Comparison of ENCODE assay signal across 30 mouse cellular contexts in genomic region chr17:47383266-47383665, GRCm38 (mm10). TPM values are rescaled to one million over a fixed set of nuclear protein-coding genes. Genes with fewer than 3 reads are reported as not detected.
"Had no signal": no experiment of that assay in that cellular context is flagged by ENCODE, and none has a peak within 500 bp of the region (broad histone marks: within the 10 kb centered on the region; RNA-seq: fewer than 3 reads in every experiment).

No protein-coding gene starts in this region.

- H3K27ac ChIP-seq: limb, embryonic 12.5 days; limb, embryonic 15.5 days; liver, embryonic 14.5 days; lung, embryonic 15.5 days; midbrain, embryonic 10.5 days; midbrain, embryonic 13.5 days; neural tube, embryonic 13.5 days had no signal

- H3K4me2 ChIP-seq: limb, embryonic 12.5 days; limb, embryonic 15.5 days; lung, embryonic 15.5 days; midbrain, embryonic 13.5 days; neural tube, embryonic 13.5 days had no signal

- H3K4me3 ChIP-seq: limb, embryonic 12.5 days; limb, embryonic 15.5 days; lung, embryonic 15.5 days; megakaryocyte, embryonic 14.5 days; midbrain, embryonic 10.5 days; midbrain, embryonic 13.5 days; myocyte; neural tube, embryonic 13.5 days had no signal

- H3K9me3 ChIP-seq: limb, embryonic 15.5 days; neural tube, embryonic 13.5 days had no signal

- H3K9ac ChIP-seq: limb, embryonic 12.5 days; limb, embryonic 15.5 days; liver, embryonic 14.5 days; lung, embryonic 15.5 days; midbrain, embryonic 13.5 days; neural tube, embryonic 13.5 days had no signal

- H3K27me3 ChIP-seq: limb, embryonic 12.5 days; limb, embryonic 15.5 days; lung, embryonic 15.5 days; midbrain, embryonic 13.5 days; neural tube, embryonic 13.5 days had no signal

- ATAC-seq: midbrain, embryonic 13.5 days; midbrain, embryonic 16.5 days had no signal

- H3K4me1 ChIP-seq: limb, embryonic 12.5 days; limb, embryonic 15.5 days; lung, embryonic 15.5 days; megakaryocyte, embryonic 14.5 days; neural tube, embryonic 13.5 days had no signal

- DNase-seq: kidney, adult 18-20 months; kidney, adult 9 months; kidney, postnatal 14 days; kidney, postnatal 4 days; left cerebral cortex, postnatal 4 days; lung, postnatal 10 days; lung, postnatal 36 days; retina, postnatal 1 day; thymus, adult 2 months; thymus, postnatal 14 days; thymus, postnatal 4 days had no signal

RNA-seq across cellular contexts. Expression of gene Guca1a, which starts 17.1 kb away (rescaled TPM):
- total RNA-seq: neutrophil, adult 5-6 weeks had no signal

RNA-seq across cellular contexts. Expression of gene AI661453, which starts 53.1 kb away (rescaled TPM):
- total RNA-seq: monocyte, adult 5-6 weeks had no signal

RNA-seq across cellular contexts. Expression of gene 1700001C19Rik, which starts 53.9 kb away (rescaled TPM):
- total RNA-seq: layer of hippocampus, adult 18-20 months; layer of hippocampus, postnatal 14 days; left cerebral cortex, adult 8-10 months; left cerebral cortex, postnatal 14 days; left cerebral cortex, postnatal 4 days; monocyte, adult 5-6 weeks; neutrophil, adult 5-6 weeks had no signal
- polyA plus RNA-seq: kidney, embryonic 16.5 days; myocyte; small intestine, adult 2 months; spleen, adult 2 months had no signal
